Mouse (Mus musculus): ENCODE results near the gene Adgrg7. TPM values are rescaled to one million over a fixed set of nuclear protein-coding genes. Genes with fewer than 3 reads are reported as not detected.

The Adgrg7 gene
- polyA plus RNA-seq, 1 experiment: 0.04 TPM

- WGBS: 11% methylated on average over 3 of the region's 3 CpGs
- Histone ChIP-seq H3K36me3 (ENCODE audit: control insufficient read depth, insufficient read depth, low read length) (no peaks in the 10 kb centered on the region), H3K4me3 (ENCODE audit: extremely low read depth, insufficient read depth, insufficient read length) (no peak overlapping the region), H3K4me1 (ENCODE audit: control insufficient read depth, insufficient read depth, insufficient read length) (peaks cover 4% of the 10 kb centered on the region; the same call in 1 of the 2 replicates), H3K27me3 (ENCODE audit: control insufficient read depth, insufficient read depth, low read length) (no peaks in the 10 kb centered on the region), H3K27ac (ENCODE audit: insufficient read depth, low read length) (no peak overlapping the region)
- no peak for DNase-seq (ENCODE audit: low read depth in 1 of 2, low spot score in 2 of 2)
- TF ChIP-seq POLR2A (IDR thresholded peaks at IDR 0.05; ENCODE audit: low read depth, low read length) (no peak), CTCF (IDR thresholded peaks at IDR 0.05; ENCODE audit: extremely low read depth, insufficient read depth, insufficient read length, insufficient replicate concordance) (no peak)
Measured at GRCm38 (mm10) chr16:56715608-56716007, 80.0 kb downstream of the Adgrg7 start.

- H3K36me3 ChIP-seq (ENCODE audit: control insufficient read depth, insufficient read depth, low read length): peaks cover 7% of the 10 kb centered on the region
- H3K27ac ChIP-seq (ENCODE audit: insufficient read depth, low read length): no peak overlapping the region
- H3K4me3 ChIP-seq (ENCODE audit: extremely low read depth, insufficient read depth, insufficient read length): no peak overlapping the region
- peaks cover 2% of the 10 kb centered on the region; the same call in 1 of the 2 replicates for H3K4me1 ChIP-seq (ENCODE audit: control insufficient read depth, insufficient read depth, insufficient read length)
- no peak for DNase-seq (ENCODE audit: low read depth in 1 of 2, low spot score in 2 of 2)
- TF ChIP-seq POLR2A (IDR thresholded peaks at IDR 0.05; ENCODE audit: low read depth, low read length) (no peak), CTCF (IDR thresholded peaks at IDR 0.05; ENCODE audit: extremely low read depth, insufficient read depth, insufficient read length, insufficient replicate concordance) (no peak)
- H3K27me3 ChIP-seq (ENCODE audit: control insufficient read depth, insufficient read depth, low read length): no peaks in the 10 kb centered on the region
- WGBS: 92% methylated on average over 3 of the region's 3 CpGs
Measured at GRCm38 (mm10) chr16:56710071-56710470, 85.6 kb downstream of the Adgrg7 start.

DNA sequence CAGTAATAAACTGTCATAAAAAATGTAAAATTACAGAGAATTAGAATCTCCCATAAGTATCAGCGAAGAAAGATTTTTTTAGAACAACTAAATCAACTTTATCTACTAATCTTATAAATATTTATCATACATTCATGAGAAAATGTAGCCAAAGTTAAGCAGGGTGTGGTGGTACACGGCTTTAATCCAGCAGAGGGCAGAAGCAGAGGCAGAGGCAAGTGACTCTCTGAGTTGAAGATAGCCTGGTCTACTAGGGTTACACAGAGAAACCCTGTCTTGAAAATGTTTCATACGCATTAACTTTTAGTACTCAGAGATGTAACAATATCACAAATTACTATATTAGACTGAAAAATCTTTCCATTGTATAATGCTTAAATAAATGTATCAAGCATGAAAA, 89.9 kb downstream of the Adgrg7 start:
- WGBS: 87% methylated on average over 3 of the region's 3 CpGs
- Histone ChIP-seq H3K27me3 (ENCODE audit: control insufficient read depth, insufficient read depth, low read length) (no peaks in the 10 kb centered on the region), H3K4me1 (ENCODE audit: control insufficient read depth, insufficient read depth, insufficient read length) (no peaks in the 10 kb centered on the region), H3K27ac (ENCODE audit: insufficient read depth, low read length) (no peak overlapping the region), H3K4me3 (ENCODE audit: extremely low read depth, insufficient read depth, insufficient read length) (no peak overlapping the region), H3K36me3 (ENCODE audit: control insufficient read depth, insufficient read depth, low read length) (peaks cover 23% of the 10 kb centered on the region)
- TF ChIP-seq POLR2A (IDR thresholded peaks at IDR 0.05; ENCODE audit: low read depth, low read length) (no peak), CTCF (IDR thresholded peaks at IDR 0.05; ENCODE audit: extremely low read depth, insufficient read depth, insufficient read length, insufficient replicate concordance) (no peak)
- DNase-seq (ENCODE audit: low read depth in 1 of 2, low spot score in 2 of 2): no peak

GRCm38 (mm10) chr16:56700898-56701297, 94.8 kb downstream of the Adgrg7 start:
- Histone ChIP-seq H3K27me3 (ENCODE audit: control insufficient read depth, insufficient read depth, low read length) (no peaks in the 10 kb centered on the region), H3K4me1 (ENCODE audit: control insufficient read depth, insufficient read depth, insufficient read length) (no peaks in the 10 kb centered on the region), H3K36me3 (ENCODE audit: control insufficient read depth, insufficient read depth, low read length) (peaks cover 32% of the 10 kb centered on the region), H3K4me3 (ENCODE audit: extremely low read depth, insufficient read depth, insufficient read length) (no peak overlapping the region), H3K27ac (ENCODE audit: insufficient read depth, low read length) (no peak overlapping the region)
- 93% methylated on average over 3 of the region's 3 CpGs for WGBS
- no peak for DNase-seq (ENCODE audit: low read depth in 1 of 2, low spot score in 2 of 2)
- TF ChIP-seq CTCF (IDR thresholded peaks at IDR 0.05; ENCODE audit: extremely low read depth, insufficient read depth, insufficient read length, insufficient replicate concordance): no peak
- no peak for TF ChIP-seq POLR2A (IDR thresholded peaks at IDR 0.05; ENCODE audit: low read depth, low read length)

DNA sequence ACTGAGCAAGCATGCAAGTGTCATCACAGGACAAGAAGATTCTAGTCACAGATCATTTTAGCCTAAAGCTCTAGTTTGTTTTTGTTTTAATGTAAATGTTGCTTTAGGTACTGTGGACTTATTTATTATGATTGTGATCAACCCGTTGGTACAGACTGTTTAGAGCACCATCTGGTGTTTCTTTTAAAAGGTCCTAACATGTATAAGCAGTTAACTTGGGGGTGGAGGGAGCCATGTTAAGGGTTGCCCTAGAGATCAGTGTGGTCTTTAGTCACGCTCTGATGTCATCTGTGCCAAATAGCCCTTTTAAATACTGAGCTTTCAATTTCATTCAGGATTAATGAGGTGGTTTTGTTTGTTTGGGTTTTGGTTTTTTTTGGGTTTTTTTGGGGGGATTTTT, 99.2 kb downstream of the Adgrg7 start:
- TF ChIP-seq POLR2A (IDR thresholded peaks at IDR 0.05; ENCODE audit: low read depth, low read length) (no peak), CTCF (IDR thresholded peaks at IDR 0.05; ENCODE audit: extremely low read depth, insufficient read depth, insufficient read length, insufficient replicate concordance) (no peak)
- DNase-seq (ENCODE audit: low read depth in 1 of 2, low spot score in 2 of 2): no peak
- 91% methylated on average over 2 of the region's 2 CpGs for WGBS
- Histone ChIP-seq H3K4me3 (ENCODE audit: extremely low read depth, insufficient read depth, insufficient read length) (no peak overlapping the region), H3K36me3 (ENCODE audit: control insufficient read depth, insufficient read depth, low read length) (peaks cover 25% of the 10 kb centered on the region), H3K4me1 (ENCODE audit: control insufficient read depth, insufficient read depth, insufficient read length) (no peaks in the 10 kb centered on the region), H3K27ac (ENCODE audit: insufficient read depth, low read length) (no peak overlapping the region), H3K27me3 (ENCODE audit: control insufficient read depth, insufficient read depth, low read length) (no peaks in the 10 kb centered on the region)

- TF ChIP-seq CTCF (IDR thresholded peaks at IDR 0.05; ENCODE audit: extremely low read depth, insufficient read depth, insufficient read length, insufficient replicate concordance): no peak
- TF ChIP-seq POLR2A (IDR thresholded peaks at IDR 0.05; ENCODE audit: low read depth, low read length): no peak
- Histone ChIP-seq H3K36me3 (ENCODE audit: control insufficient read depth, insufficient read depth, low read length) (peaks cover 18% of the 10 kb centered on the region), H3K27ac (ENCODE audit: insufficient read depth, low read length) (no peak overlapping the region), H3K4me3 (ENCODE audit: extremely low read depth, insufficient read depth, insufficient read length) (no peak overlapping the region), H3K27me3 (ENCODE audit: control insufficient read depth, insufficient read depth, low read length) (no peaks in the 10 kb centered on the region), H3K4me1 (ENCODE audit: control insufficient read depth, insufficient read depth, insufficient read length) (no peaks in the 10 kb centered on the region)
- WGBS: 92% methylated on average over 7 of the region's 7 CpGs
- no peak for DNase-seq (ENCODE audit: low read depth in 1 of 2, low spot score in 2 of 2)
Measured at GRCm38 (mm10) chr16:56690715-56691114, 104.9 kb downstream of the Adgrg7 start.

GRCm38 (mm10) chr16:56686747-56687146, 108.9 kb downstream of the Adgrg7 start:
- TF ChIP-seq CTCF (IDR thresholded peaks at IDR 0.05; ENCODE audit: extremely low read depth, insufficient read depth, insufficient read length, insufficient replicate concordance) (no peak), POLR2A (IDR thresholded peaks at IDR 0.05; ENCODE audit: low read depth, low read length) (no peak)
- Histone ChIP-seq H3K4me1 (ENCODE audit: control insufficient read depth, insufficient read depth, insufficient read length) (no peaks in the 10 kb centered on the region), H3K27ac (ENCODE audit: insufficient read depth, low read length) (no peak overlapping the region), H3K27me3 (ENCODE audit: control insufficient read depth, insufficient read depth, low read length) (no peaks in the 10 kb centered on the region), H3K4me3 (ENCODE audit: extremely low read depth, insufficient read depth, insufficient read length) (no peak overlapping the region), H3K36me3 (ENCODE audit: control insufficient read depth, insufficient read depth, low read length) (peaks cover 14% of the 10 kb centered on the region)
- DNase-seq (ENCODE audit: low read depth in 1 of 2, low spot score in 2 of 2): no peak
- WGBS: 95% methylated on average over 5 of the region's 5 CpGs
